Mouse (Mus musculus) spleen, adult 2 months (tissue): ENCODE measurements around the gene Wasf2. TPM values are rescaled to one million over a fixed set of nuclear protein-coding genes. Genes with fewer than 3 reads are reported as not detected.
"Not testable (repeated sequence)": the region's sequence is repeated elsewhere in the genome, so short reads cannot be mapped to it uniquely, and the experiment has no call there.

ENCODE experiments used
- DNase-seq, 2 experiments: peaks; one replicate each; pipeline versions ENCODE4 v3.0.0 to v3.0.0-alpha.2; 2012 to 2021; ENCODE audit warnings: low spot score in 2 of 2, low read depth in 1 of 2
- H3K27ac ChIP-seq: fragments of 200-500 bp; 2 replicates; pipeline ENCODE4 v1.5.1; 2012; ENCODE audit warnings: low read length, inconsistent platforms; ENCODE audit not compliant: insufficient read depth
- H3K27me3 ChIP-seq: fragments of 200-500 bp; 2 replicates; pipeline ENCODE4 v1.6.1; 2012; ENCODE audit warnings: mild to moderate bottlenecking, moderate library complexity, low read length, inconsistent platforms; ENCODE audit not compliant: control insufficient read depth, insufficient read depth
- H3K36me3 ChIP-seq: fragments of 200-500 bp; 2 replicates; pipeline ENCODE4 v1.6.1; 2012; ENCODE audit warnings: mild to moderate bottlenecking, low read length, inconsistent platforms; ENCODE audit not compliant: control insufficient read depth, insufficient read depth
- H3K4me1 ChIP-seq: fragments of 200-500 bp; 2 replicates; pipeline ENCODE4 v1.6.1; 2011; ENCODE audit warnings: inconsistent platforms; ENCODE audit not compliant: control insufficient read depth, insufficient read depth, insufficient read length
- H3K4me3 ChIP-seq: fragments of 200-500 bp; 2 replicates; pipeline ENCODE4 v1.5.1; 2011; ENCODE audit warnings: mild to moderate bottlenecking, inconsistent platforms; ENCODE audit not compliant: insufficient read depth, insufficient read length; ENCODE audit errors: extremely low read depth
- CTCF ChIP-seq: fragments of 200-500 bp; IDR thresholded peaks from 2 replicates; pipeline ENCODE4 v1.5.1; 2011; ENCODE audit warnings: mild to moderate bottlenecking, inconsistent platforms; ENCODE audit not compliant: insufficient read depth, insufficient read length, insufficient replicate concordance; ENCODE audit errors: extremely low read depth
- POLR2A ChIP-seq: fragments of 200-500 bp; IDR thresholded peaks from 2 replicates; pipeline ENCODE4 v1.6.1; 2011; ENCODE audit warnings: low read depth, low read length, inconsistent platforms
- WGBS: fragments of 180-500 bp; shearing (Covaris S2); methylation state at CpG from one replicate; pipeline ENCODE4 v1.1.7; 2018; 5-methylcytosine and 5-hydroxymethylcytosine counted together
- polyA plus RNA-seq: library from polyadenylated mRNA; depleted of rRNA; stranded (reverse); fragments of >200 nt; gene quantifications from 2 replicates; pipeline ENCODE4 v1.2.3, GENCODE M21; 2012

The Wasf2 gene
- polyA plus RNA-seq, 1 experiment, result 76.2 TPM

DNA sequence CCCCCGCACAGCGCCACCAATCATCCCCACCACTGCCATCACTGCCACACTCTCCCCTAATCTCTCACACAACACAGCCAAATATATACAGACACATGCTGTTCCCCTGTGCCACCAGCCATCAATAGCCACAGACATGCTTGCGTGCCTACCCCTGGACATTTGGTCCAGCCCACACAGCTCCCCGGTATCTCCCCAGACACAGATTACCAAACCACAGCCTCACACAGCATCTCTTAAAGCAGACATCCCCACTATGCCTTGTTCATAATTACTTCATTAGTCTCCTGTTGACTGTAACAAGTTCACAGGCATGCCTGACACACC lies 38.9 kb upstream of the Wasf2 start:
- TF ChIP-seq POLR2A (no peak), CTCF (no peak)
- DNase-seq, result no peak
- Histone ChIP-seq H3K36me3 (no peaks in the 10 kb centered on the region), H3K27me3 (no peaks in the 10 kb centered on the region), H3K4me1 (peaks cover 67% of the 10 kb centered on the region), H3K4me3 (no peak overlapping the region), H3K27ac (no peak overlapping the region)
- 71% methylated on average over 4 of the region's 4 CpGs for WGBS

GRCm38 (mm10) chr4:133092453-133092901 lies 37.8 kb upstream of the Wasf2 start:
- under 1% methylated on average over 18 of the region's 18 CpGs for WGBS
- Histone ChIP-seq H3K4me3 (peak overlapping the region; percentile 41; the same call in 1 of the 2 replicates), H3K27ac (peak overlapping the region; percentile 93), H3K4me1 (peaks cover 58% of the 10 kb centered on the region), H3K27me3 (no peaks in the 10 kb centered on the region), H3K36me3 (no peaks in the 10 kb centered on the region)
- TF ChIP-seq POLR2A (peak; percentile 17; the same call in 1 of the 2 replicates), CTCF (no peak)
- peak in 1 of 2 experiments; percentile 72 for DNase-seq

DNA sequence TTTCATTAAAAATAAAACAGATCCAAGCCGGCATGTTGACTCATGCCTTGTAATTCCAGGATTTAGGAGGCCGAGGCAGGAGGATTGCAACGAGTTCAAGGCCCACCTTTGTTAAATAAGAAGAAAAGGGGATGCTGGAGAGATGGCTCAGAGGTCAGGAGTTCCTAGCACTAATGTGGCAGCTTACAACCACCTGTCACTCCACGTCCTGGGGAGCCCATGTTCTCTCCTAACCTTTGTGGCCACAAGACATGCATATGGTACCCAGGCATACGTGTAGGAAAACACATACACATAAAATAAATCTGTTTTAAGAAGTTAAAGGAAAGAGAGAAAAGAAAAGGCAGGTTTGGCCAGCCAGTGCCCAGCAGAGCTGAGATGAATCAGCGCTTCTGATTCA lies 37.2 kb upstream of the Wasf2 start:
- no peak for DNase-seq
- 66% methylated on average over 6 of the region's 6 CpGs for WGBS
- H3K36me3 ChIP-seq, result no peaks in the 10 kb centered on the region
- no peak for TF ChIP-seq POLR2A
- no peak for TF ChIP-seq CTCF
- peaks cover 54% of the 10 kb centered on the region for H3K4me1 ChIP-seq
- no peaks in the 10 kb centered on the region for H3K27me3 ChIP-seq
- no peak overlapping the region for H3K4me3 ChIP-seq
- H3K27ac ChIP-seq, result peak overlapping the region; percentile 93

DNA sequence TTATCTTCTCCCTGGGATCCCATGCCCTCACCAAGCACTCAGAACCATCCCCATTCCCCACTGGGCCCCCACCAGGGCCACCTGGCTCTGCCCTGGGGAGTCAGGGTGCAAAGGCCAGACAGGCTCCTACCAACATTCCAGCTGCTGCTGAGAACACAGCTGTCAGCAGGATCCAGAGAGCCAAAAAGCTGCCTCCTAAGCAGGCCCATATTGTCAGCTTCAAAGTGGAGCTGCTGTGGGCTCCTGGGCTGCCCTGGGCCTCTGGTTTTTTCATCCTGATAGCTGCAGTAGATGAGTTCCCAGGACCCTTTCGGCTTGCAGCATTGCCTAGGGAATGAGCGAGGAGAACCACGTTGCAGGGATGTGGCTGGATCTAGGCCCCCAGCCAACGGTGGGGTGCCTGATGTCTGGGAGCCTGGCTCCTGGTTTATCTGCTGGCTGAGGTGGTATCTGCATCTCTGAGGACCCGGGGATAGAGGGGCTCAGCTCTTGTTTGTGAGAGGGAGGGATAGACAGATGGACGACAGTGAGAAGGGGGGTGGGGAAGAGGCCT lies 36.7 kb upstream of the Wasf2 start:
- H3K36me3 ChIP-seq, result no peaks in the 10 kb centered on the region
- 50% methylated on average over 6 of the region's 6 CpGs for WGBS
- no peak for DNase-seq
- TF ChIP-seq POLR2A (no peak), CTCF (no peak)
- H3K27ac ChIP-seq, result peak overlapping the region; percentile 93
- H3K27me3 ChIP-seq, result no peaks in the 10 kb centered on the region
- H3K4me1 ChIP-seq, result peaks cover 54% of the 10 kb centered on the region
- H3K4me3 ChIP-seq, result no peak overlapping the region

DNA sequence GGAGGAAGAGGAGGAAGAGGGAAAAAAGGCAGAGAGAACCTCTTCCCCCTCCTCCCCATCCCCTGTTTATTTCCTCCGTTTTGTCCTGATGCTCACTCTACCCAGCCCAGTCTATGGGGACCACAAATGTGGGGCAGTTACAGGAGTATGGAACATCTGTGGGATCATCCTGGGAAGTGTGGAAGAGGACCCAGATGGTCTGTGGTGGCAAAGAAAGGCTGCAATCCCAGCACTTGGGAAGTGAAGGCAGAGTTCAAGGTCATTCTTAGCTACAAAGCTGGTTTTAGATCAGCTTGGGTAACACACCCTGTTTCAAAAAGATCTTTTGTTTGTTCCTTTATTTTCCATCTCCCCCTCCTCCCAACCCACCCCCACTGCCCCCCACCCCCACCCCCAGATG lies 36.0 kb upstream of the Wasf2 start:
- H3K36me3 ChIP-seq, result no peaks in the 10 kb centered on the region
- H3K4me3 ChIP-seq, result no peak overlapping the region
- no peaks in the 10 kb centered on the region for H3K27me3 ChIP-seq
- peaks cover 54% of the 10 kb centered on the region for H3K4me1 ChIP-seq
- H3K27ac ChIP-seq, result peak overlapping the region; percentile 34
- no peak for DNase-seq
- TF ChIP-seq CTCF (no peak), POLR2A (no peak)
- 53% methylated on average over 1 of the region's 1 CpGs for WGBS

DNA sequence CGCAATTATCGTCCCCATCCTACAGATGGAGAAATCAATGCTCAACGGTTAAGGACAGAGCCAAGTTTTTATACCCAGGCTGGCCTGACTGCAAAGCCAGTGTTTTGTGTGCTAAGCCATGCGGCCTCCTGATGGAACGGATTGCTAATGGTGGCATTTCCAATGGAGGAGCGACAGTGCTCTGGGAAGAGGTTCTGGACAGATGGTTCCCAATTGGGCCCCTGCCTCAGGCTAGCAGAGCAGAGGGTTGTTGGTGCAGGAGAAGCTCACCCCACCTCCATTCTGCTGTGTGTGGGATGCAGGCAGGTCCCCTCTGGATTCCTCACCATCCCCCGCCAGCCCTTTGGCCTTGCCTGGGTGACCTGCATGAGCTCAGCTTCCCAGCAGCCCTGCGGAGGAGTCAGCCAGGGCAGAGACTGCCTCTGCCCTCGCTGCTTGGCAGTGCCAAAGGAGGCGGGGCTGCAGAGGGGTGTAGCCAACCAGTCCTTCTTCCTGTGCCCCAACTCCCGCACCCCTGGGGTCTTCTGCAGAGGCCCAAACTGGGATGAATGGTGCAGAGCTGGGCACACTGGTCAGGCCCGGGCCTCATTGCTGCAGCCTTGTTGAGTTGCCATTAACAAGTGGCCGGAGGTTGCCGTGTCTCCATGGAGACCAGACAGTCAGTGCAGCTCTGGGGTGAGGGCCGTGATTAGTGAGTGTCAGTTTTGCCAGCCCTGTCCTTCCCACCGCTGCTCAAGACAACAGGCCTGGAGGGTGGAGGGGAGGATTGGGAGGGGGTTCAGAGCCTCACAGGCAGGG lies 35.2 kb upstream of the Wasf2 start:
- no peaks in the 10 kb centered on the region for H3K36me3 ChIP-seq
- peaks cover 52% of the 10 kb centered on the region for H3K4me1 ChIP-seq
- peak overlapping the region; percentile 61 for H3K27ac ChIP-seq
- no peaks in the 10 kb centered on the region for H3K27me3 ChIP-seq
- peak in 1 of 2 experiments; percentile 62 for DNase-seq
- TF ChIP-seq CTCF, result no peak
- no peak; the same call in 1 of the 2 replicates for TF ChIP-seq POLR2A
- peak overlapping the region; percentile 44 for H3K4me3 ChIP-seq
- 38% methylated on average over 16 of the region's 16 CpGs for WGBS

DNA sequence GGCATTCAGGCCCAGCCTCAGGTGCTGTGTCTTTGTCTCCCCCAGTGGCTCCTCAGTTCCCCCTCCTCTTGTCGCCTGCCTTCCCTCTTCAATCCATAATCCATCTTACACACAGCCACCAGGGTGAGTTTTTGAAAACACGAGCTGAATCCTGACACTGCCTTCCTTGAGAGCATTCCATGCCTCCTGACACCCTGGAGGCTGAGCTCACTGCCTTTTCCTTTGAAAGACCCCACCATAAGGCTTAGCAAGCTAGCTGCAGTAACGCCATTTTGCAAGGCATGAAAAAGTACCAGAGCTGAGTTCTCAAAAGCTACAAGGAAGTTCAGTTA lies 34.6 kb upstream of the Wasf2 start:
- Histone ChIP-seq H3K27ac (peak overlapping the region; percentile 61), H3K4me3 (peak overlapping the region; percentile 44), H3K4me1 (peaks cover 49% of the 10 kb centered on the region)
- not testable (repeated sequence) for H3K27me3 ChIP-seq, H3K36me3 ChIP-seq, DNase-seq
- WGBS, result 49% methylated on average over 3 of the region's 3 CpGs

- H3K36me3 ChIP-seq, H3K27me3 ChIP-seq, DNase-seq: not testable (repeated sequence)
- H3K27ac ChIP-seq, result peak overlapping the region; percentile 74
- peaks cover 39% of the 10 kb centered on the region for H3K4me1 ChIP-seq
- peak overlapping the region; percentile 45; the same call in 1 of the 2 replicates for H3K4me3 ChIP-seq
- 2% methylated on average over 15 of the region's 26 CpGs for WGBS
Observed at GRCm38 (mm10) chr4:133096671-133097070, 33.6 kb upstream of the Wasf2 start.
